Mouse (Mus musculus) spleen, postnatal 0 days (tissue): ENCODE data around the gene Kcnj2. TPM values are rescaled to one million over a fixed set of nuclear protein-coding genes. Genes with fewer than 3 reads are reported as not detected.

Source experiments
- polyA plus RNA-seq: library from polyadenylated mRNA; unstranded; fragments of >200 nt; fragmentation: Nextera tagmentation; extraction: Ambion mirVana; gene quantifications from 2 replicates; pipeline ENCODE4 v1.2.1, GENCODE M21; 2015

The Kcnj2 gene
- polyA plus RNA-seq = 0.65 and 0.84 TPM in 2 replicates

GRCm38 (mm10) chr11:111065635-111066298 is at the start of gene Kcnj2:
Gene Kcnj2, plus strand, starts transcription at chr11:111066164.

Other genes with a start within 250 kb of the Kcnj2 start
- 0.23 and 0.32 TPM in 2 replicates for gene Kcnj16, start 98.1 kb upstream of the Kcnj2 start, polyA plus RNA-seq